9 mouse cellular contexts compared by ENCODE assay signal in genomic region chr9:94701193-94701869, GRCm38 (mm10). TPM values are rescaled to one million over a fixed set of nuclear protein-coding genes. Genes with fewer than 3 reads are reported as not detected.
A peak's percentile ranks its signal among the peaks of the same experiment; 100 is the strongest.
DNase-seq lines count a peak whose midpoint lies in the region; ATAC-seq and TF ChIP-seq lines count a peak whose summit lies in the region.
"Had no signal": no experiment of that assay in that cellular context is flagged by ENCODE, and none has a peak within 500 bp of the region (broad histone marks: within the 10 kb centered on the region; RNA-seq: fewer than 3 reads in every experiment).

No protein-coding gene starts in this region.

- peak overlapping the region; percentile 74 for H3K27ac ChIP-seq in heart, embryonic 13.5 days (replicated peaks)
- peak overlapping the region; percentile 48 for H3K27ac ChIP-seq in embryonic facial prominence, embryonic 10.5 days (replicated peaks)
- H3K27ac ChIP-seq: lung, embryonic 15.5 days had no signal

- no peak overlapping the region for H3K4me3 ChIP-seq in heart, embryonic 13.5 days
- H3K4me3 ChIP-seq in C2C12 (ENCODE audit: insufficient read depth, poor library complexity, severe bottlenecking): peak overlapping the region; percentile 21
- no peak overlapping the region for H3K4me3 ChIP-seq in embryonic facial prominence, embryonic 10.5 days
- H3K4me3 ChIP-seq: lung, embryonic 15.5 days had no signal

- no peak for ATAC-seq in heart, embryonic 13.5 days (ENCODE audit: extremely low read depth, insufficient number of reproducible peaks, low FRiP score, low TSS enrichment)
- ATAC-seq in CD4-positive, CD25-positive, alpha-beta regulatory T cell, adult 4 months: no peak

- H3K36me3 ChIP-seq in heart, embryonic 13.5 days: no peaks in the 10 kb centered on the region
- no peaks in the 10 kb centered on the region for H3K36me3 ChIP-seq in C2C12 (ENCODE audit: control insufficient read depth, insufficient read depth)
- H3K36me3 ChIP-seq in embryonic facial prominence, embryonic 10.5 days (replicated peaks): no peaks in the 10 kb centered on the region
- H3K36me3 ChIP-seq: lung, embryonic 15.5 days had no signal

- H3K27me3 ChIP-seq in heart, embryonic 13.5 days (replicated peaks): no peaks in the 10 kb centered on the region
- no peaks in the 10 kb centered on the region for H3K27me3 ChIP-seq in C2C12 (ENCODE audit: control insufficient read depth, insufficient read depth, insufficient read length)
- H3K27me3 ChIP-seq in embryonic facial prominence, embryonic 10.5 days (replicated peaks; ENCODE audit: low read depth, poor library complexity, severe bottlenecking): no peaks in the 10 kb centered on the region
- H3K27me3 ChIP-seq: lung, embryonic 15.5 days had no signal

- H3K9ac ChIP-seq in heart, embryonic 13.5 days: peak overlapping the region; percentile 37; the same call in 1 of the 2 replicates
- H3K9ac ChIP-seq: lung, embryonic 15.5 days had no signal

- no peaks in the 10 kb centered on the region for H3K79me3 ChIP-seq in C2C12 (ENCODE audit: low read depth)

- H3K4me1 ChIP-seq in heart, embryonic 13.5 days: peaks cover 31% of the 10 kb centered on the region
- peaks cover 27% of the 10 kb centered on the region for H3K4me1 ChIP-seq in embryonic facial prominence, embryonic 10.5 days

- H3K4me2 ChIP-seq in heart, embryonic 13.5 days: peak overlapping the region; percentile 41
- H3K4me2 ChIP-seq: lung, embryonic 15.5 days had no signal

- 60% methylated on average over 6 of the region's 6 CpGs for WGBS in heart, embryonic 13.5 days
- 42% methylated on average over 6 of the region's 6 CpGs for WGBS in embryonic facial prominence, embryonic 10.5 days

- H3ac ChIP-seq in C2C12 (ENCODE audit: control insufficient read depth, insufficient read length, low read depth): peak overlapping the region; percentile 52

- H3K79me2 ChIP-seq in C2C12 (ENCODE audit: control insufficient read depth, insufficient read depth): no peaks in the 10 kb centered on the region

- no peak for DNase-seq in heart, adult 8-10 months (ENCODE audit: low spot score)
- DNase-seq in embryonic facial prominence, embryonic 10.5 days (ENCODE audit: low spot score): peak; percentile 26
- peak; percentile 13 for DNase-seq in gastrocnemius, postnatal 25 days
- no peak for DNase-seq in yolk sac, embryonic 10.5 days (ENCODE audit: low spot score)
- no peak for DNase-seq in ovary, adult 18-20 months (ENCODE audit: low spot score)

- TF ChIP-seq CTCF in C2C12 (IDR thresholded peaks at IDR 0.05; ENCODE audit: control insufficient read depth, insufficient read depth, insufficient read length): no peak

- no peaks in the 10 kb centered on the region for H3K9me3 ChIP-seq in heart, embryonic 13.5 days
- H3K9me3 ChIP-seq in embryonic facial prominence, embryonic 10.5 days: no peaks in the 10 kb centered on the region
- H3K9me3 ChIP-seq: lung, embryonic 15.5 days had no signal

TF ChIP-seq in C2C12, 6 proteins besides CTCF, POLR2A, EP300 and RAD21:
- TF ChIP-seq MYOD1 (IDR thresholded peaks at IDR 0.05; ENCODE audit: control insufficient read depth, insufficient read length, low read depth): peak; percentile 28
- TF ChIP-seq CEBPB (IDR thresholded peaks at IDR 0.05; ENCODE audit: low read depth): no peak

RNA-seq across cellular contexts. Expression of gene Slc9a9, which starts 31.6 kb away (rescaled TPM):
- polyA plus RNA-seq in heart, embryonic 13.5 days (2015; fragmentation: Nextera tagmentation; extraction: Ambion mirVana): 3.6 and 3.7 TPM in 2 replicates
- 1 to 10 TPM; 1.7 to 3.0 (median 2.4) TPM for total RNA-seq in heart, adult 8-10 months (2022)
- 4.4 TPM for polyA plus RNA-seq in C2C12 (2012; fragmentation: generic; extraction: Trizol)
- polyA plus RNA-seq in embryonic facial prominence, embryonic 10.5 days (2016; fragmentation: Nextera tagmentation; extraction: Ambion mirVana): 2.0 and 2.6 TPM in 2 replicates
- total RNA-seq in gastrocnemius, postnatal 25 days (2021): 1 to 10 TPM; 2.5 to 2.9 TPM
- 10 to 100 TPM; 35.6 to 44.2 TPM for polyA plus RNA-seq in CD4-positive, CD25-positive, alpha-beta regulatory T cell, adult 4 months (2017; shearing (Covaris generic))

Comparison
In these comparisons a context has a peak if more than half of its experiments do, and no peak if none do; other contexts are left out.
1. DNase-seq: peak in embryonic facial prominence, embryonic 10.5 days (single experiment) and gastrocnemius, postnatal 25 days (single experiment); none in heart, adult 8-10 months (single experiment), yolk sac, embryonic 10.5 days (single experiment) and ovary, adult 18-20 months (single experiment).